Mouse (Mus musculus) ES-Bruce4 (cell line): ENCODE results near the gene Bsdc1. TPM values are rescaled to one million over a fixed set of nuclear protein-coding genes. Genes with fewer than 3 reads are reported as not detected.

Source experiments
- H3K27ac ChIP-seq: 2 replicates; pipeline ENCODE4 v1.5.1; 2012; ENCODE audit warnings: low read length, inconsistent platforms; ENCODE audit not compliant: insufficient read depth
- H3K27me3 ChIP-seq: 2 replicates; pipeline ENCODE4 v1.6.1; 2012; ENCODE audit warnings: mild to moderate bottlenecking, low read length, inconsistent platforms; ENCODE audit not compliant: control insufficient read depth, poor library complexity, insufficient read depth, severe bottlenecking
- H3K36me3 ChIP-seq: 2 replicates; pipeline ENCODE4 v1.6.1; 2012; ENCODE audit warnings: inconsistent platforms, mild to moderate bottlenecking, low read length, moderate library complexity; ENCODE audit not compliant: control insufficient read depth, poor library complexity, insufficient read depth, severe bottlenecking
- H3K4me1 ChIP-seq: one replicate; pipeline ENCODE4 v1.8.1; 2011; ENCODE audit warnings: low read length; ENCODE audit not compliant: control insufficient read depth, insufficient read depth
- H3K4me3 ChIP-seq: 2 replicates; pipeline ENCODE4 v1.5.1; 2011; ENCODE audit warnings: low read depth, mild to moderate bottlenecking, low read length
- H3K9ac ChIP-seq: 2 replicates; pipeline ENCODE4 v1.6.1; 2012; ENCODE audit warnings: low read depth, mild to moderate bottlenecking, inconsistent platforms; ENCODE audit not compliant: poor library complexity, severe bottlenecking
- H3K9me3 ChIP-seq: replicated peaks from 2 replicates; pipeline ENCODE4 v1.6.1; 2012; ENCODE audit warnings: mild to moderate bottlenecking, low read length, inconsistent platforms; ENCODE audit not compliant: control insufficient read depth, poor library complexity, insufficient read depth, severe bottlenecking
- CTCF ChIP-seq: IDR thresholded peaks from one replicate; pipeline ENCODE4 v1.8.1; 2011; ENCODE audit warnings: low read depth, low read length
- EP300 ChIP-seq: IDR thresholded peaks from 2 replicates; pipeline ENCODE4 v1.6.1; 2011; ENCODE audit warnings: low read depth, low read length; ENCODE audit not compliant: insufficient read depth
- POLR2A ChIP-seq: IDR thresholded peaks from one replicate; pipeline ENCODE4 v1.8.1; 2011; ENCODE audit warnings: low read length; ENCODE audit not compliant: insufficient read depth
- polyA plus RNA-seq: library from polyadenylated mRNA; stranded (reverse); fragments of >200 nt; gene quantifications from 2 replicates; pipeline ENCODE4 v1.2.4, GENCODE M21; 2011; ENCODE audit warnings: low read depth; ENCODE audit not compliant: missing spikeins, insufficient read depth, insufficient read length

The Bsdc1 gene
- 31.6 and 36.4 TPM in 2 replicates for polyA plus RNA-seq

GRCm38 (mm10) chr4:129461183-129461960 is at the start of gene Bsdc1:
Gene Bsdc1, plus strand, starts transcription at chr4:129461581.
- Histone ChIP-seq H3K9me3 (no peaks in the 10 kb centered on the region), H3K4me3 (peak within 1 kb of the TSS; percentile 81), H3K9ac (peak within 1 kb of the TSS; percentile 60), H3K4me1 (no peaks in the 10 kb centered on the region), H3K27me3 (no peaks in the 10 kb centered on the region), H3K27ac (peak within 1 kb of the TSS; percentile 86), H3K36me3 (peaks cover 4% of the 10 kb centered on the region; the same call in 1 of the 2 replicates)
- no peak for TF ChIP-seq CTCF
- peak; percentile 39 for TF ChIP-seq POLR2A

- Histone ChIP-seq H3K36me3 (no peaks in the 10 kb centered on the region), H3K4me3 (no peak overlapping the region), H3K27me3 (no peaks in the 10 kb centered on the region), H3K27ac (no peak overlapping the region), H3K4me1 (no peaks in the 10 kb centered on the region), H3K9ac (no peak overlapping the region), H3K9me3 (no peaks in the 10 kb centered on the region)
- TF ChIP-seq EP300 (no peak), POLR2A (no peak), CTCF (peak; percentile 29)
Measured at GRCm38 (mm10) chr4:129415892-129416291, 45.5 kb upstream of the Bsdc1 start.

- H3K36me3 ChIP-seq: no peaks in the 10 kb centered on the region
- TF ChIP-seq POLR2A (no peak), EP300 (no peak), CTCF (no peak)
- H3K27me3 ChIP-seq: no peaks in the 10 kb centered on the region
- no peak overlapping the region for H3K9ac ChIP-seq
- no peak overlapping the region for H3K4me3 ChIP-seq
- no peaks in the 10 kb centered on the region for H3K4me1 ChIP-seq
- H3K27ac ChIP-seq: no peak overlapping the region
- no peaks in the 10 kb centered on the region for H3K9me3 ChIP-seq
Measured at GRCm38 (mm10) chr4:129416478-129416877, 44.9 kb upstream of the Bsdc1 start.

GRCm38 (mm10) chr4:129418321-129418720 is 43.1 kb upstream of the Bsdc1 start:
- Histone ChIP-seq H3K27ac (no peak overlapping the region), H3K27me3 (no peaks in the 10 kb centered on the region), H3K9me3 (no peaks in the 10 kb centered on the region), H3K4me1 (no peaks in the 10 kb centered on the region), H3K9ac (no peak overlapping the region), H3K4me3 (no peak overlapping the region), H3K36me3 (no peaks in the 10 kb centered on the region)
- TF ChIP-seq CTCF (peak; percentile 38), EP300 (no peak), POLR2A (no peak)

- Histone ChIP-seq H3K4me1 (no peaks in the 10 kb centered on the region), H3K27me3 (no peaks in the 10 kb centered on the region), H3K9ac (peak within 1 kb of the TSS; percentile 14), H3K36me3 (no peaks in the 10 kb centered on the region), H3K27ac (no peak within 1 kb of the TSS), H3K9me3 (no peaks in the 10 kb centered on the region), H3K4me3 (peak within 1 kb of the TSS; percentile 61)
- no peak for TF ChIP-seq EP300
- TF ChIP-seq CTCF: no peak
Measured at GRCm38 (mm10) chr4:129440340-129441063, 20.9 kb upstream of the Bsdc1 start, which contains the start of gene Zbtb8b. Gene Zbtb8b, minus strand, starts transcription at chr4:129440853.

GRCm38 (mm10) chr4:129441145-129441544 is 20.2 kb upstream of the Bsdc1 start:
- Histone ChIP-seq H3K4me3 (peak overlapping the region; percentile 26), H3K9me3 (no peaks in the 10 kb centered on the region), H3K27me3 (no peaks in the 10 kb centered on the region), H3K27ac (no peak overlapping the region), H3K36me3 (no peaks in the 10 kb centered on the region), H3K9ac (no peak overlapping the region), H3K4me1 (no peaks in the 10 kb centered on the region)
- TF ChIP-seq EP300: no peak
- TF ChIP-seq CTCF: no peak
- no peak for TF ChIP-seq POLR2A
